Mouse (Mus musculus) heart, embryonic 16.5 days (tissue): ENCODE data around the gene Grm7. TPM values are rescaled to one million over a fixed set of nuclear protein-coding genes. Genes with fewer than 3 reads are reported as not detected.

ENCODE experiments used
- ATAC-seq: fragments of 200-750 bp; cut with Nextera tagmentation; replicated peaks from 2 replicates; pipeline ENCODE4 v1.8.0; 2017; ENCODE audit warnings: moderate number of reproducible peaks; ENCODE audit not compliant: insufficient read depth, low FRiP score; ENCODE audit errors: extremely low read depth
- H3K27ac ChIP-seq: fragments of 300-500 bp; sonication (generic); 2 replicates; pipeline ENCODE4 v1.5.1; 2014; ENCODE audit warnings: mild to moderate bottlenecking, low read length, control low read depth, moderate library complexity
- H3K27me3 ChIP-seq: fragments of 300-500 bp; sonication (generic); 2 replicates; pipeline ENCODE4 v1.6.1; 2014; ENCODE audit warnings: low read length, mixed read lengths; ENCODE audit not compliant: control insufficient read depth, insufficient read depth
- H3K36me3 ChIP-seq: fragments of 300-500 bp; sonication (generic); 2 replicates; pipeline ENCODE4 v1.6.1; 2014; ENCODE audit not compliant: control insufficient read depth, insufficient read depth
- H3K4me1 ChIP-seq: fragments of 300-500 bp; sonication (generic); 2 replicates; pipeline ENCODE4 v1.6.1; 2014; ENCODE audit warnings: low read length, mixed read lengths; ENCODE audit not compliant: control insufficient read depth, insufficient read depth
- H3K4me2 ChIP-seq: fragments of 300-500 bp; sonication (generic); 2 replicates; pipeline ENCODE4 v1.6.1; 2014; ENCODE audit warnings: low read depth, mild to moderate bottlenecking, control low read depth, low read length
- H3K4me3 ChIP-seq: fragments of 300-500 bp; sonication (generic); 2 replicates; pipeline ENCODE4 v1.5.1; 2014; ENCODE audit warnings: mild to moderate bottlenecking, control low read depth, low read length
- H3K9ac ChIP-seq: fragments of 300-500 bp; sonication (generic); 2 replicates; pipeline ENCODE4 v1.6.1; 2014; ENCODE audit warnings: low read length, control low read depth
- H3K9me3 ChIP-seq: fragments of 300-500 bp; sonication (generic); replicated peaks from 2 replicates; pipeline ENCODE4 v1.6.1; 2016; ENCODE audit warnings: low read length; ENCODE audit not compliant: control insufficient read depth
- WGBS: fragments of 180-500 bp; shearing (Covaris S2); extraction: QIAGEN DNeasy Blood & Tissue Kit; methylation state at CpG from one replicate; pipeline ENCODE4 v1.1.7; 2014; 5-methylcytosine and 5-hydroxymethylcytosine counted together
- polyA plus RNA-seq: library from polyadenylated mRNA; unstranded; fragments of >200 nt; fragmentation: Nextera tagmentation; extraction: Ambion mirVana; gene quantifications from 2 replicates; pipeline ENCODE4 v1.2.1, GENCODE M21; 2015

The Grm7 gene
- polyA plus RNA-seq, 1 experiment from 2014 or later: 0.47 TPM

- Histone ChIP-seq H3K4me3 (no peak overlapping the region), H3K27ac (no peak overlapping the region), H3K36me3 (no peaks in the 10 kb centered on the region), H3K9ac (no peak overlapping the region), H3K27me3 (no peaks in the 10 kb centered on the region), H3K9me3 (no peaks in the 10 kb centered on the region), H3K4me2 (no peak overlapping the region), H3K4me1 (no peaks in the 10 kb centered on the region)
- no peak for ATAC-seq
Observed at GRCm38 (mm10) chr6:111447851-111448250, 802.5 kb downstream of the Grm7 start.

DNA sequence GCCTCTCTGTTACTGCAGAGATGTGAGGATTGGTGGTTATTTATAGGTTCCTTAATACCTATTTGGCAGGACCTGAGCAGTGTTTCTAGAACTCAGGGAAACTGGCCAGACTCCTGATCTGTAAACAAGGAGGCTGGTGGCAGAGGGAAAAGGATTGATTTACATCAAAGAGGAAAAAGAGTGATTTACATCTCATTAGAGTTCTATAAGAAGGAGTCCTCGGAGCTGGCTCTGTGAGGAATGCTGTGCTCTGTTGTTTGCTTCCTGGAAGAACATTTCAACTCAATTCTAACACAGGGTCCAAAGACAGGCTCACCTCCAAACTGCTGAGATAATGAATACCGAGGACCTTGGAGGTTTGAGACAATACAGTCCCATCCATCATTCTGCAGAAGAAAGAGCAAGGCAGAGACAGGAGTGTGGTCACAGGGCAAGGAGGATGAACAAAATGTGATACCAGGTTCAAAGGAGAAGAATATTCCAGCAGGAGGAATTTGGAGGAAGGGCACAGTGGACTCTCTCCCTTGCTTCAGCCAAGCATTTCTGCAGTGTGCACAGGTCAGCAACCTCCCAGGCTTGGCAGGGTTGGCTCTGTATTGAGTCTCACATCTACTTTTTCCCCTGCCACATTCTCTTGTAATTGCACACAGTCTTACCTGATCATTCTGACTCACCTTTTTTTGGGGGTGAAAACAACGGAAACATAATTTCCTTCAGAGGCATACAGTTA lies 803.8 kb downstream of the Grm7 start:
- 36% methylated on average over 3 of the region's 3 CpGs for WGBS
- H3K9ac ChIP-seq: no peak overlapping the region
- no peaks in the 10 kb centered on the region for H3K4me1 ChIP-seq
- H3K9me3 ChIP-seq: no peaks in the 10 kb centered on the region
- no peaks in the 10 kb centered on the region for H3K36me3 ChIP-seq
- ATAC-seq: no peak
- H3K27ac ChIP-seq: no peak overlapping the region
- H3K27me3 ChIP-seq: no peaks in the 10 kb centered on the region
- no peak overlapping the region for H3K4me2 ChIP-seq
- no peak overlapping the region for H3K4me3 ChIP-seq

DNA sequence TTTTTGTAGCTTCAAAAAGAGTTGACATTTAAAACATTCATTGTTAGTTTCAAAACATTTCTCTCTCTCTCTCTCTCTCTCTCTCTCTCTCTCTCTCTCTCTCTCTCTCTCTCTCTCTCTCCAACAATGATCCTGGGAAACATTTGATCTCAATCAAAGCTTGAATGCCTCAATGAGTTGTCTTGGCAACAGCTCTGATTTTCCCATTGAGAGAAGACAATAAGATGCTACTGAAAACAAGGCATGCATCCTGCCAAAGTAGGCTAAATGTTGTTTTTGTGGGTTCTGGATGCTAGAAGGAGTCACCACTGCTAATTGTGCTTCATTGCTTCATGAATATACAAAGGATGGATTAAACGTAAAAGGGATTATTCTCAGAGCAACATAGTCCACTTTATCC lies 836.5 kb downstream of the Grm7 start:
- Histone ChIP-seq H3K36me3 (no peaks in the 10 kb centered on the region), H3K4me3 (no peak overlapping the region), H3K9me3 (no peaks in the 10 kb centered on the region), H3K27ac (no peak overlapping the region), H3K4me1 (no peaks in the 10 kb centered on the region), H3K9ac (no peak overlapping the region), H3K27me3 (no peaks in the 10 kb centered on the region), H3K4me2 (no peak overlapping the region)
- 68% methylated on average over 1 of the region's 1 CpGs for WGBS
- no peak for ATAC-seq

GRCm38 (mm10) chr6:111486081-111486480 lies 840.7 kb downstream of the Grm7 start:
- H3K9me3 ChIP-seq: no peaks in the 10 kb centered on the region
- ATAC-seq: no peak
- H3K9ac ChIP-seq: no peak overlapping the region
- H3K36me3 ChIP-seq: no peaks in the 10 kb centered on the region
- no peaks in the 10 kb centered on the region for H3K27me3 ChIP-seq
- H3K4me2 ChIP-seq: no peak overlapping the region
- no peak overlapping the region for H3K27ac ChIP-seq
- no peak overlapping the region for H3K4me3 ChIP-seq
- no peaks in the 10 kb centered on the region for H3K4me1 ChIP-seq

DNA sequence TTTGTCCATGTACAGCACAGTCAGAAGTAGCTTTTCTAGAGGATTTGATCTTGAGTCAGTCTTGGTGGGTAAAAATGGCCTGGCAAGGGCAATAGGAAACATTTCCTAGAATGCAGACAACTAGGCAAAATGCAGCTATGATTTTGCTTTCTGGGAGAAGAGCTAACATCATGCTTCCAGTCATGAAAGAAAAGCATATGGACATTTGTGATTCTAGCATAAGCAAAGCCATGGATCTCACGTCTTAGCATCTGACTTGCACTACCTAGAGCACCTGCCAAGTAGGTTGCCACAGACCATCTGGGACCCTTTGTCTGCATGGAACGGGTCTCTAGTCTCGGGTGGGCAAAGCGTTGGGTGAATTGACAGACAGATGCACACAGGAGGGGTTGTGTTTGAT lies 842.2 kb downstream of the Grm7 start:
- no peak overlapping the region for H3K9ac ChIP-seq
- no peaks in the 10 kb centered on the region for H3K36me3 ChIP-seq
- WGBS: 84% methylated on average over 4 of the region's 4 CpGs
- no peak overlapping the region for H3K27ac ChIP-seq
- no peaks in the 10 kb centered on the region for H3K4me1 ChIP-seq
- H3K27me3 ChIP-seq: no peaks in the 10 kb centered on the region
- ATAC-seq: no peak
- H3K4me2 ChIP-seq: no peak overlapping the region
- H3K4me3 ChIP-seq: no peak overlapping the region
- no peaks in the 10 kb centered on the region for H3K9me3 ChIP-seq

DNA sequence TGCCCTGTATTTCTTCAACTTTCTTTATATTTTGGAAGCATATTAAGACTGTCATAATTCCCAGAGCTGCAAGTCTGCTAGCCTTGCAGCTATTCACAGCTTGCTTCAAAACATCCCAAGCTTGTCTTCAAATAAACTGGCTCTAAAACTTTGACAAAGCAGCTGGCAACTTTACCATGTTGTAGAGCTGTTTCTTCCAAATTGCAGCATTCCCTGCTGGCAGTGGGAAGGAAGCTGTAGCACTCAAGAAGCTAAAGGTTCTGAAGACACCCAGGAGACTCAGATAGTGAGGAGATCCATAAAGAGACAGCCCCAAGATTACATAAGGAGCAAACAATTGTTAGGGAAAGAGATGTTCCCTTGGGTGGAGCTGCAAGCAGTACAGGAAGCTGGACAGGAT lies 846.8 kb downstream of the Grm7 start:
- Histone ChIP-seq H3K4me2 (no peak overlapping the region), H3K27me3 (no peaks in the 10 kb centered on the region), H3K4me3 (no peak overlapping the region), H3K9me3 (no peaks in the 10 kb centered on the region), H3K9ac (no peak overlapping the region), H3K36me3 (no peaks in the 10 kb centered on the region), H3K27ac (no peak overlapping the region), H3K4me1 (no peaks in the 10 kb centered on the region)
- ATAC-seq: no peak

DNA sequence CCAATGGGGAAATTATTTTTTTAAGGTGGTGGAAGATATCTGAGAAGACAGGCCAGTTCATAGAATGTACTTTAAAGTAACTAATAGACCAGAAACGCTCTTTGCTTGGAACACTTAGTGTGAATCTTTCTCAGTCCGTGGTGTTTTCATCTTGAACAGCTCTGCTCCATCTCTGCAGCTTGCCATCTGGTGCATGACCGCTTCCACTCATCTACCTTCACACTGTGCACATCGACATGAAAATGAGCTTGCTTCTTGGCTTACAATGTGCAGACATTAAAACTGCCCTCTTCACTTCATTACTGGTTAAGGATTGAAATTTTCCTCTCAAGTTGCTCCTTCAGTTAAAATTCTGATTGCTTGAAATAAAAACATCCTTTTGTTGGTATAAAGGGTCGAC lies 854.2 kb downstream of the Grm7 start:
- H3K9me3 ChIP-seq: no peaks in the 10 kb centered on the region
- H3K27me3 ChIP-seq: no peaks in the 10 kb centered on the region
- no peak for ATAC-seq
- H3K27ac ChIP-seq: no peak overlapping the region
- H3K4me1 ChIP-seq: no peaks in the 10 kb centered on the region
- H3K4me3 ChIP-seq: no peak overlapping the region
- 74% methylated on average over 5 of the region's 5 CpGs for WGBS
- H3K36me3 ChIP-seq: no peaks in the 10 kb centered on the region
- no peak overlapping the region for H3K4me2 ChIP-seq
- no peak overlapping the region for H3K9ac ChIP-seq

DNA sequence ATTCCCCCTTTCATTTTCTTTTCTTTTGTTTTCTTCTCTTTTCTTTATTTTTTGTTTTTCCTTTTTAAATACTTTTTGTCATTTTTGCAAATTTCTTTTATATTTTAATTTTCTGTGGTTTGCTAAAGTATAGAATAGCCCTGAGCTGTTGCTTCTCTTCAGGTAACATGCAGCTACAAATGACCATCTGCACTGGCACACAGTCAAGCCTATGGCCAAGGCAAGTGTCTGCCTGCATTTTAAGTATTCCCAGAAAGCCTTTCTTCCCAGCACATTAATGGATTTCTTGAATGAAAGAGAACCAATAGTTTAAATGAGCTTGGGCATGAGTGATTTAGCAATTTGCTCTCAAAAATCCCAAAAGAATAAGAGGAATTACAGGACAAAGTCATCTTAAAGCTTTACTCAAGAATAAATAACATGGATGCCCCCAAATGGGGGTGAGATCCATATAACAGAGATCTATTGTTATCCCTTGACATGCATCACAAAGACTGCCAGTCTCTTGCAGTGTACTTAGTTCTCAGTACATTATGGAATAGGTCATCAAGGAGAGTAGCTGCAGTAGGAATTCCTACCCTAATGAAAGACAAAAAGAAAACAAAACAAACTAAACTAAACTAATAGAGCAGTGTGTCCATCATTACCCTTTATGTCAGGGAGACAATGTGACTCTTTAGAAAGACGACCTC lies 865.5 kb downstream of the Grm7 start:
- H3K9ac ChIP-seq: no peak overlapping the region
- no peak overlapping the region for H3K27ac ChIP-seq
- H3K36me3 ChIP-seq: no peaks in the 10 kb centered on the region
- no peaks in the 10 kb centered on the region for H3K9me3 ChIP-seq
- no peak for ATAC-seq
- whole genome bisulfite sequencing: 78% methylated on average over 1 of the region's 1 CpGs
- H3K4me2 ChIP-seq: no peak overlapping the region
- H3K4me3 ChIP-seq: no peak overlapping the region
- H3K27me3 ChIP-seq: no peaks in the 10 kb centered on the region
- H3K4me1 ChIP-seq: no peaks in the 10 kb centered on the region

DNA sequence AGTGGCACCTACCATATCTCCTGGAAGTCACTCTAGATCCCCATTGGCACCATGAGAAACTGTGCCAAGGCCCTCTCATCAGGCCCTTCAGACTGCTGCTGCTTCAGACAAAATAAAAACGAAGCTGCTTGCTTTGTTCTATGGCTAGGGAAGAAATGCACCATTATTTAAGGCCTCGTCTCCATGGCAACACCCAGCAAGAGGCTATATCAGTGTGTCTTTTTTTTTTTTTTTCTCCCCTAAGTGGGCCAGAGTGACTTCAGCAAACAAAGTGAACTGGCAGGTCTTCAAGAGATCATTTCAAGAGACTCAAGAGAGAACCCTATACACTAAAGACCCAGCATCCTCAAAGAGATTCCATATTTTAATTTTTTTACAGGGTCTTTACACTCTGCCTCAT lies 867.0 kb downstream of the Grm7 start:
- no peak overlapping the region for H3K4me3 ChIP-seq
- H3K36me3 ChIP-seq: no peaks in the 10 kb centered on the region
- ATAC-seq: no peak
- no peaks in the 10 kb centered on the region for H3K27me3 ChIP-seq
- H3K4me2 ChIP-seq: no peak overlapping the region
- no peak overlapping the region for H3K27ac ChIP-seq
- H3K4me1 ChIP-seq: no peaks in the 10 kb centered on the region
- H3K9me3 ChIP-seq: no peaks in the 10 kb centered on the region
- WGBS: 48% methylated on average over 2 of the region's 2 CpGs
- no peak overlapping the region for H3K9ac ChIP-seq
